Mouse (Mus musculus): ENCODE measurements around the gene Vmn1r41. TPM values are rescaled to one million over a fixed set of nuclear protein-coding genes. Genes with fewer than 3 reads are reported as not detected.

Vmn1r41 gene
- total RNA-seq (2021), result not detected
- long read RNA-seq, experiment 1, result 0 reads
- long read RNA-seq, experiment 2, result 0 reads

DNA sequence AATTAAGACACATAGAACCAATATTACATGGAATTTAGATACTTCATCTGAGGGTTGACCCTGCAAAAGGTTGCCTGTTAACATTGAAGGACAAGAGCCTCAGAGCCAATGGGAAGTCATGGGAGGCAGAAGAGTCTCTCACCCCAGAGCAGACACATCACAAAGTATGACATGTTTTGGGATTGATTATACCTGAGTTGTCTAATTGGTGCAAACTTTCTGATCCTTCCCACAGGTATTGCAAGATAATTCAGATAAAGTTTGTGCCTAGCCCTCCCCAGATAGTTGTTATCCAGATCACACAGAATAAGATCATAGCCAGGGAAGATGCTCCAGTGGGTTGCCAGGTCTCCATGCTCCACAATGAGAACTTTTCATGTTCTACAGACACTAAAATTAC, at the start of gene Vmn1r41:
Gene Vmn1r41, plus strand, starts transcription at position 301 of the 400 bp plus-strand sequence.
- intact Hi-C loops (cut with DNase I; ENCODE audit: low total_unique reads), result no loop called here
- DNase-seq, result no peak

- intact Hi-C loops (cut with DNase I; ENCODE audit: low total_unique reads), result no loop called here
- DNase-seq, result no peak
Measured at GRCm38 (mm10) chr6:89706624-89707023, 33.9 kb upstream of the Vmn1r41 start.

GRCm38 (mm10) chr6:89707240-89707639, 33.3 kb upstream of the Vmn1r41 start, which contains the start of gene Vmn1r40:
Gene Vmn1r40 (plus strand): TSS chr6:89707540.
- intact Hi-C loops (cut with DNase I; ENCODE audit: low total_unique reads), result no loop called here
- DNase-seq, result no peak

DNA sequence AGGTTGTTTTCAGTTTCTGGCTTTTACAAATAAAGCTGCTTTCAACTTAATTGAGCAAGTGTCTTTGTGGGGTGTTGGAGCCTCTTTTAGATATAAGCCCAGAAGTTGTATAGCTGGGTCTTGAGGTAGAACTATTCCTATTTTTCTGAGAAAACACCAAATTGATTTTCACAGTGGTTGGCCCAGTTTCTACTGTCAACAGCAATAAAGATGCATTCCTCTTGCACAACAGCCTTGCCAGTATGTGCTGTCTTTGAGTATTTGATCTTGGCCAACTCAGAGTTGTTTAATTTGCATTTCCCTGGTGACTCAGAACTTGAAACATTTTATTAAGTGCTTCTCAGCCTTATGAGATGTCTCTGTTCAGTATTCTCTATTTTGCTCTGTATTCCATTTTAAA, 22.5 kb upstream of the Vmn1r41 start:
- no peak for DNase-seq
- intact Hi-C loops (cut with DNase I; ENCODE audit: low total_unique reads), result no loop called here

DNA sequence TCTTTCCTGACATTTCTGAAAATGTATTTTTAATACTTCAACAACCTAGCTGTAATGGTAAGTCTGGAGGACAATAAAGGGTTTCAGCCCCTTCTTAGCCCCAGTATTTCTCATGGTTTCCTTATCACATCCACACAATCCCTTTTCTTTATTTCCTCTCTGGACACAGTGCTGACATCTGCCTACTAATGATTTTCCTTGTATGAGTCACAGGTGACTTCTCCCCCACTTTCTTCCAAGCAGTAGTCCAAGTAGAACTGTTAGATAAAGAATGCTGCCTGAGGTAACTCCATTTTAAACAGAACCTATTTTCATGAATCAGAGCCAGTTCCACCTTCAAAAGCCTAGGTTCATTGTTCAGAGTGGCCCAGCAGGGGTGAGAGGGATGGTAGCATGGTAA, 2.2 kb downstream of the Vmn1r41 start:
- DNase-seq, result no peak
- intact Hi-C loops (cut with DNase I; ENCODE audit: low total_unique reads), result no loop called here

- intact Hi-C loops (cut with DNase I; ENCODE audit: low total_unique reads), result no loop called here
- no peak for DNase-seq
Measured at GRCm38 (mm10) chr6:89790231-89790630, 49.7 kb downstream of the Vmn1r41 start.

Other genes with a start within 250 kb of the Vmn1r41 start
- 1 to 10 TPM; 2.7 to 3.3 TPM for gene Chchd6, start 145.1 kb upstream of the Vmn1r41 start, total RNA-seq (2021)
- 1 to 10 TPM; 7.2 to 8.5 TPM for gene Txnrd3, start 96.8 kb upstream of the Vmn1r41 start, total RNA-seq (2021)
- not detected for gene Vmn1r40, start 33.2 kb upstream of the Vmn1r41 start, total RNA-seq (2021)
- gene Vmn1r42, start 135.6 kb downstream of the Vmn1r41 start, total RNA-seq (2021), result not detected
- not detected for gene Vmn1r43, start 135.6 kb downstream of the Vmn1r41 start, total RNA-seq (2021)
- not detected for gene Vmn1r44, start 142.9 kb downstream of the Vmn1r41 start, total RNA-seq (2021)
- not detected for gene Vmn1r45, start 199.8 kb downstream of the Vmn1r41 start, total RNA-seq (2021)
- gene Vmn1r46, start 228.5 kb downstream of the Vmn1r41 start, total RNA-seq (2021), result not detected